Mouse (Mus musculus): ENCODE results near the gene Fam129b. TPM values are rescaled to one million over a fixed set of nuclear protein-coding genes. Genes with fewer than 3 reads are reported as not detected.

The Fam129b gene
- total RNA-seq, 1 experiment: 90.0 TPM

DNA sequence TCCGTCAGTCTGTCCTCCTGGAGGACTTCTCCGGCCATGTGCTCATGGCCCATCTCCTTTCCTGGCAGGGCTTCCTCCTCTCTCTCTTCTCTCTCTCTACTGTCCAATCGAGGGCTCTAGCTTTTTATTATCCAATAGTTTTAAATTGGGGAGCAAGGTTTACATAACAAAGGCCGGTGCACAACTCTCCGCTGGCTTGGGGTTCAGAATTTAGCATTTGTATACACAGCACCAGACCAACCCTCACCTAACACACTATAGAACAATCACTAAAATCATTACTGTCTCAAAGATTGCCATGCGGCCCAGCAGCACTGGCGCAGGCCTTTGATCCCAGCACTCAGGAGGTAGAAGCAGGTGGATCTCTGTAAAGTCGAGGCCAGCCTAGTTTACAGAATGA, 15.1 kb upstream of the Fam129b start:
- DNase-seq (ENCODE audit: low read depth, low spot score): no peak
- H3K9ac ChIP-seq (ENCODE audit: insufficient read depth, low read depth, low read length, poor library complexity, severe bottlenecking): peak overlapping the region; percentile 54
- in situ Hi-C loops (cut with MboI; ENCODE audit: low sequenced_read_pairs in 2 of 2, unreplicated experiment in 2 of 2): loop anchor here in 1 of 2 experiments (5.0 kb wide), 1 partner anchor 62 kb away; no protein-coding TSS in a partner anchor
- no peaks in the 10 kb centered on the region for H3K36me3 ChIP-seq (ENCODE audit: control insufficient read depth, insufficient read depth, low read length, poor library complexity, severe bottlenecking)
- no peak for TF ChIP-seq ZC3H11A (IDR thresholded peaks at IDR 0.05; ENCODE audit: borderline replicate concordance, low read depth, low read length)
- no peak for TF ChIP-seq ZNF384 (IDR thresholded peaks at IDR 0.05; ENCODE audit: low read depth, low read length)
- TF ChIP-seq MAFK (IDR thresholded peaks at IDR 0.05; ENCODE audit: insufficient read depth, low read depth, low read length): no peak
- TF ChIP-seq CHD2 (IDR thresholded peaks at IDR 0.05; ENCODE audit: low read depth, low read length): no peak
- no peak for TF ChIP-seq HCFC1 (IDR thresholded peaks at IDR 0.05; ENCODE audit: borderline replicate concordance, insufficient read depth, low read length)
- H3K4me1 ChIP-seq (ENCODE audit: control insufficient read depth in 2 of 2, insufficient read depth in 2 of 2, low read length in 2 of 2, poor library complexity in 1 of 2): peaks cover 4 to 14% of the 10 kb centered on the region in 2 experiments; a peak in 3 of 4 replicates
- H3K27ac ChIP-seq (ENCODE audit: insufficient read depth, low read depth, low read length, poor library complexity, severe bottlenecking): peak overlapping the region; percentile 79; the same call in 1 of the 2 replicates
- no peaks in the 10 kb centered on the region for H3K9me3 ChIP-seq (ENCODE audit: control insufficient read depth, insufficient read depth, low read depth, low read length)
- H3K4me3 ChIP-seq (ENCODE audit: insufficient read depth in 1 of 2, low read depth in 1 of 2, low read length in 2 of 2, poor library complexity in 1 of 2, severe bottlenecking in 1 of 2): peak overlapping the region; percentile 29 to 56

DNA sequence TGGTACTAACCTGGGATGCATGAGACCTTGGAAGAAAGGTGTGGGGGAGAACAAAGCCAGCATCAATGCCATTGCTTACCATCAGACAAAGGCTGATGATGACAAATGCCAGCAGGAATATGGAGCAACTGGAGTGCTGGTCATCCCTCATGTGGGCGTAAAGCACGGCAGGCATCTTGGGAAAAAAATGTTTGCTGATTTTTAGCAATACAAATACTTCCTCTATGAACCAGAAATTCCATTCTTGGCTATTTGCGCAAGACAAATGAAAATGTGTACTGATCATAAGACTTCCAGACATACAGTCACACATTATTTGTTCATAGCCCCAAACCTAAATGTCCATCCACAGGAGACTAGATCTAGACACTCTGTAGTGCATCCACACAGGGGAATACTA, 12.6 kb upstream of the Fam129b start:
- no peak for TF ChIP-seq HCFC1 (IDR thresholded peaks at IDR 0.05; ENCODE audit: borderline replicate concordance, insufficient read depth, low read length)
- TF ChIP-seq ZC3H11A (IDR thresholded peaks at IDR 0.05; ENCODE audit: borderline replicate concordance, low read depth, low read length): no peak
- no peak for TF ChIP-seq ZNF384 (IDR thresholded peaks at IDR 0.05; ENCODE audit: low read depth, low read length)
- no peak for TF ChIP-seq MAFK (IDR thresholded peaks at IDR 0.05; ENCODE audit: insufficient read depth, low read depth, low read length)
- no peak for TF ChIP-seq CHD2 (IDR thresholded peaks at IDR 0.05; ENCODE audit: low read depth, low read length)
- H3K4me3 ChIP-seq (ENCODE audit: insufficient read depth in 1 of 2, low read depth in 1 of 2, low read length in 2 of 2, poor library complexity in 1 of 2, severe bottlenecking in 1 of 2): no peak overlapping the region
- H3K9ac ChIP-seq (ENCODE audit: insufficient read depth, low read depth, low read length, poor library complexity, severe bottlenecking): no peak overlapping the region
- peaks cover 4 to 21% of the 10 kb centered on the region in 2 experiments for H3K4me1 ChIP-seq (ENCODE audit: control insufficient read depth in 2 of 2, insufficient read depth in 2 of 2, low read length in 2 of 2, poor library complexity in 1 of 2)
- no peaks in the 10 kb centered on the region for H3K36me3 ChIP-seq (ENCODE audit: control insufficient read depth, insufficient read depth, low read length, poor library complexity, severe bottlenecking)
- no peaks in the 10 kb centered on the region for H3K9me3 ChIP-seq (ENCODE audit: control insufficient read depth, insufficient read depth, low read depth, low read length)
- DNase-seq (ENCODE audit: low read depth, low spot score): no peak
- in situ Hi-C loops (cut with MboI; ENCODE audit: low sequenced_read_pairs in 2 of 2, unreplicated experiment in 2 of 2): loop anchor here in 1 of 2 experiments (5.0 kb wide), 1 partner anchor 59 kb away; no protein-coding TSS in a partner anchor
- no peak overlapping the region for H3K27ac ChIP-seq (ENCODE audit: insufficient read depth, low read depth, low read length, poor library complexity, severe bottlenecking)

DNA sequence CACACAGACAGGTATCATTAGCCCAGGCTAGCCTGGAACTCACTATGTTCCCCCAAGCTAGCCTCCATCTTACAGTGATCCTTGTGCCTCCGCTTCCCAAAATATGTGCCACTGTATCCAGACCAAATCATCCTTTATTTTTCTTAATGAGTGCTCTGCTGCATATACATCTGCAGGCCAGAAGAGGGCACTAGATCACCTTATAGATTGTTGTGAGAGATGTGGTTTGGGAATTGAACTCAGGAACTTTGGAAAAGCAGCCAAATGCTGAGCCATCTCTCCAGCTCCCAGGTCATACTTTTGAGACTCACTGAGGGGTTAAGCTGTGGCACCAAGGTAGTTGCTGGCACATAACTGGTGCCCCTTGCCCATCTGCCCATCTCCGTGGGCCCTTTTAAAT, 11.2 kb upstream of the Fam129b start:
- Histone ChIP-seq H3K36me3 (ENCODE audit: control insufficient read depth, insufficient read depth, low read length, poor library complexity, severe bottlenecking) (no peaks in the 10 kb centered on the region), H3K9ac (ENCODE audit: insufficient read depth, low read depth, low read length, poor library complexity, severe bottlenecking) (no peak overlapping the region), H3K27ac (ENCODE audit: insufficient read depth, low read depth, low read length, poor library complexity, severe bottlenecking) (no peak overlapping the region), H3K9me3 (ENCODE audit: control insufficient read depth, insufficient read depth, low read depth, low read length) (no peaks in the 10 kb centered on the region), H3K4me1 (ENCODE audit: control insufficient read depth in 2 of 2, insufficient read depth in 2 of 2, low read length in 2 of 2, poor library complexity in 1 of 2) (peaks cover 4 to 27% of the 10 kb centered on the region in 2 experiments), H3K4me3 (ENCODE audit: insufficient read depth in 1 of 2, low read depth in 1 of 2, low read length in 2 of 2, poor library complexity in 1 of 2, severe bottlenecking in 1 of 2) (no peak overlapping the region)
- in situ Hi-C loops (cut with MboI; ENCODE audit: low sequenced_read_pairs in 2 of 2, unreplicated experiment in 2 of 2): loop anchor here in 1 of 2 experiments (5.0 kb wide), 1 partner anchor 58 kb away; no protein-coding TSS in a partner anchor
- TF ChIP-seq HCFC1 (IDR thresholded peaks at IDR 0.05; ENCODE audit: borderline replicate concordance, insufficient read depth, low read length): no peak
- DNase-seq (ENCODE audit: low read depth, low spot score): no peak

DNA sequence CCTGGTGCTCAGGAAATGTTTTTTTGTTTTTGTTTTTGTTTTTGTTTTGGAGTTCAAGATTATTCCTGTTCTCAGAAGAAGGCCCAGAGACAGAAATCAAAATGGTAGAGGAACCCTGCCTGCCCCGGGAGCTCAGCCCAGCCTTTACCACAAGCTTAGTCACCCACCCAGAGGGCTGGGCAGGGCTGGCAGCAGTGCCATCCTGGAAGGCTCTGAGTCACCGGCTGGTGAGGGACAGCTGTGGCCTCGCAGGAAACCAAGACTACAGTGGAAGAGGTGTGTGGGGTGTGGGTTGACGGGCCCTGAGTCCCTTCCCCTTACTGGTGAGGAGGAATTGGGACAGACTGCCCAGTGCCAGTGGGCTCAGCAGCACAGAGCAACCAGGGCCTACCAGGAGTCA, 8.6 kb upstream of the Fam129b start:
- DNase-seq (ENCODE audit: low read depth, low spot score): no peak
- Histone ChIP-seq H3K4me1 (ENCODE audit: control insufficient read depth in 2 of 2, insufficient read depth in 2 of 2, low read length in 2 of 2, poor library complexity in 1 of 2) (peaks cover 5 to 38% of the 10 kb centered on the region in 2 experiments), H3K36me3 (ENCODE audit: control insufficient read depth, insufficient read depth, low read length, poor library complexity, severe bottlenecking) (no peaks in the 10 kb centered on the region), H3K9me3 (ENCODE audit: control insufficient read depth, insufficient read depth, low read depth, low read length) (no peaks in the 10 kb centered on the region), H3K4me3 (ENCODE audit: insufficient read depth in 1 of 2, low read depth in 1 of 2, low read length in 2 of 2, poor library complexity in 1 of 2, severe bottlenecking in 1 of 2) (no peak overlapping the region), H3K27ac (ENCODE audit: insufficient read depth, low read depth, low read length, poor library complexity, severe bottlenecking) (no peak overlapping the region), H3K9ac (ENCODE audit: insufficient read depth, low read depth, low read length, poor library complexity, severe bottlenecking) (no peak overlapping the region)
- in situ Hi-C loops (cut with MboI; ENCODE audit: low sequenced_read_pairs in 2 of 2, unreplicated experiment in 2 of 2): no loop called here
- TF ChIP-seq ZC3H11A (IDR thresholded peaks at IDR 0.05; ENCODE audit: borderline replicate concordance, low read depth, low read length): no peak
- no peak for TF ChIP-seq ZNF384 (IDR thresholded peaks at IDR 0.05; ENCODE audit: low read depth, low read length)
- no peak for TF ChIP-seq CHD2 (IDR thresholded peaks at IDR 0.05; ENCODE audit: low read depth, low read length)
- TF ChIP-seq HCFC1 (IDR thresholded peaks at IDR 0.05; ENCODE audit: borderline replicate concordance, insufficient read depth, low read length): no peak
- TF ChIP-seq MAFK (IDR thresholded peaks at IDR 0.05; ENCODE audit: insufficient read depth, low read depth, low read length): no peak
